Mouse (Mus musculus) liver, embryonic 15.5 days (tissue): ENCODE results near the gene Sec24a. TPM values are rescaled to one million over a fixed set of nuclear protein-coding genes. Genes with fewer than 3 reads are reported as not detected.
"Not testable (repeated sequence)": the region's sequence is repeated elsewhere in the genome, so short reads cannot be mapped to it uniquely, and the experiment has no call there.

Experiments
- ATAC-seq: fragments of 200-750 bp; cut with Nextera tagmentation; 2 replicates; pipeline ENCODE4 v1.8.0; 2017; ENCODE audit warnings: moderate number of reproducible peaks, mild to moderate bottlenecking, moderate library complexity; ENCODE audit not compliant: insufficient read depth
- H3K27ac ChIP-seq: fragments of 300-500 bp; sonication (generic); replicated peaks from 2 replicates; pipeline ENCODE4 v1.5.1; 2015; ENCODE audit warnings: mild to moderate bottlenecking, inconsistent platforms
- H3K27me3 ChIP-seq: fragments of 300-500 bp; sonication (generic); 2 replicates; pipeline ENCODE4 v1.6.1; 2015; ENCODE audit warnings: mild to moderate bottlenecking, inconsistent platforms
- H3K36me3 ChIP-seq: fragments of 300-500 bp; sonication (generic); replicated peaks from 2 replicates; pipeline ENCODE4 v1.6.1; 2015; ENCODE audit warnings: moderate library complexity, mild to moderate bottlenecking, inconsistent platforms
- H3K4me1 ChIP-seq: fragments of 300-500 bp; sonication (generic); replicated peaks from 2 replicates; pipeline ENCODE4 v1.6.1; 2015; ENCODE audit warnings: inconsistent platforms
- H3K4me2 ChIP-seq: fragments of 300-500 bp; sonication (generic); 2 replicates; pipeline ENCODE4 v1.6.1; 2015; ENCODE audit warnings: moderate library complexity, mild to moderate bottlenecking, inconsistent platforms
- H3K4me3 ChIP-seq: fragments of 300-500 bp; sonication (generic); replicated peaks from 2 replicates; pipeline ENCODE4 v1.5.1; 2015; ENCODE audit warnings: mild to moderate bottlenecking, inconsistent platforms
- H3K9ac ChIP-seq: fragments of 300-500 bp; sonication (generic); 2 replicates; pipeline ENCODE4 v1.6.1; 2015; ENCODE audit warnings: moderate library complexity, mild to moderate bottlenecking, inconsistent platforms
- H3K9me3 ChIP-seq: fragments of 300-500 bp; sonication (generic); replicated peaks from 2 replicates; pipeline ENCODE4 v1.6.1; 2016; ENCODE audit warnings: inconsistent platforms
- WGBS: fragments of 180-500 bp; shearing (Covaris S2); methylation state at CpG from one replicate; pipeline ENCODE4 v1.1.7; 2015; ENCODE audit warnings: mixed read lengths; ENCODE audit not compliant: insufficient replicate concordance; 5-methylcytosine and 5-hydroxymethylcytosine counted together
- polyA plus RNA-seq: library from polyadenylated mRNA; unstranded; fragments of >200 nt; fragmentation: Nextera tagmentation; extraction: Ambion mirVana; gene quantifications from 2 replicates; pipeline ENCODE4 v1.2.1, GENCODE M21; 2015

The Sec24a gene
- polyA plus RNA-seq, 1 experiment from 2014 or later = 7.0 TPM

- Histone ChIP-seq H3K4me2 (peak overlapping the region; percentile 60), H3K9ac (peak overlapping the region; percentile 31; the same call in 1 of the 2 replicates), H3K9me3 (no peaks in the 10 kb centered on the region), H3K4me1 (peaks cover 8% of the 10 kb centered on the region), H3K27me3 (no peaks in the 10 kb centered on the region), H3K27ac (no peak overlapping the region), H3K36me3 (no peaks in the 10 kb centered on the region), H3K4me3 (peak overlapping the region; percentile 39)
- 26% methylated on average over 13 of the region's 13 CpGs for WGBS
- ATAC-seq = peak; percentile 28; the same call in 1 of the 2 replicates
Observed at GRCm38 (mm10) chr11:51681324-51681975, 82.0 kb downstream of the Sec24a start.

- H3K4me3 ChIP-seq = no peak overlapping the region
- 61% methylated on average over 3 of the region's 3 CpGs for WGBS
- H3K9me3 ChIP-seq = no peaks in the 10 kb centered on the region
- no peak overlapping the region for H3K9ac ChIP-seq
- no peak overlapping the region for H3K4me2 ChIP-seq
- H3K36me3 ChIP-seq = no peaks in the 10 kb centered on the region
- peaks cover 8% of the 10 kb centered on the region for H3K4me1 ChIP-seq
- H3K27ac ChIP-seq = no peak overlapping the region
- ATAC-seq = no peak
- no peaks in the 10 kb centered on the region for H3K27me3 ChIP-seq
Observed at GRCm38 (mm10) chr11:51679466-51679865, 84.0 kb downstream of the Sec24a start.

GRCm38 (mm10) chr11:51677737-51678418 lies 85.6 kb downstream of the Sec24a start:
- ATAC-seq = no peak
- Histone ChIP-seq H3K36me3 (no peaks in the 10 kb centered on the region), H3K27ac (no peak overlapping the region), H3K9ac (no peak overlapping the region), H3K4me1 (peaks cover 8% of the 10 kb centered on the region), H3K4me2 (no peak overlapping the region), H3K9me3 (no peaks in the 10 kb centered on the region), H3K4me3 (no peak overlapping the region), H3K27me3 (no peaks in the 10 kb centered on the region)
- WGBS = 39% methylated on average over 6 of the region's 6 CpGs

GRCm38 (mm10) chr11:51675386-51675785 lies 88.0 kb downstream of the Sec24a start:
- Histone ChIP-seq H3K4me2 (no peak overlapping the region), H3K27ac (no peak overlapping the region), H3K9me3 (no peaks in the 10 kb centered on the region), H3K4me3 (no peak overlapping the region), H3K27me3 (no peaks in the 10 kb centered on the region), H3K4me1 (no peaks in the 10 kb centered on the region), H3K36me3 (no peaks in the 10 kb centered on the region), H3K9ac (no peak overlapping the region)
- ATAC-seq = no peak
- WGBS = 51% methylated on average over 5 of the region's 5 CpGs

GRCm38 (mm10) chr11:51673291-51673690 lies 90.1 kb downstream of the Sec24a start:
- ATAC-seq = no peak
- no peaks in the 10 kb centered on the region for H3K4me1 ChIP-seq
- H3K4me3 ChIP-seq = no peak overlapping the region
- H3K27me3 ChIP-seq = no peaks in the 10 kb centered on the region
- H3K4me2 ChIP-seq = no peak overlapping the region
- H3K36me3 ChIP-seq = no peaks in the 10 kb centered on the region
- WGBS = 73% methylated on average over 9 of the region's 9 CpGs
- no peak overlapping the region for H3K27ac ChIP-seq
- no peaks in the 10 kb centered on the region for H3K9me3 ChIP-seq
- H3K9ac ChIP-seq = no peak overlapping the region

GRCm38 (mm10) chr11:51671376-51671775 lies 92.1 kb downstream of the Sec24a start:
- WGBS = 52% methylated on average over 2 of the region's 2 CpGs

GRCm38 (mm10) chr11:51670846-51671245 lies 92.6 kb downstream of the Sec24a start:
- H3K27me3 ChIP-seq = no peaks in the 10 kb centered on the region
- H3K4me2 ChIP-seq = no peak overlapping the region
- H3K4me3 ChIP-seq = no peak overlapping the region
- WGBS = 71% methylated on average over 7 of the region's 7 CpGs
- no peaks in the 10 kb centered on the region for H3K4me1 ChIP-seq
- ATAC-seq = no peak
- no peak overlapping the region for H3K27ac ChIP-seq
- H3K9me3 ChIP-seq = no peaks in the 10 kb centered on the region
- no peak overlapping the region for H3K9ac ChIP-seq
- H3K36me3 ChIP-seq = no peaks in the 10 kb centered on the region

More at GRCm38 (mm10) chr11:51671376-51671775, 92.1 kb downstream of the Sec24a start:
- Histone ChIP-seq H3K9ac (no peak overlapping the region), H3K4me2 (no peak overlapping the region), H3K4me3 (no peak overlapping the region), H3K4me1 (no peaks in the 10 kb centered on the region), H3K9me3 (no peaks in the 10 kb centered on the region), H3K36me3 (no peaks in the 10 kb centered on the region), H3K27me3 (no peaks in the 10 kb centered on the region), H3K27ac (no peak overlapping the region)
- no peak for ATAC-seq

GRCm38 (mm10) chr11:51664747-51665146 lies 98.7 kb downstream of the Sec24a start:
- not testable (repeated sequence) for H3K9ac ChIP-seq, H3K27ac ChIP-seq, H3K4me2 ChIP-seq, H3K4me1 ChIP-seq, H3K4me3 ChIP-seq, H3K36me3 ChIP-seq, H3K27me3 ChIP-seq, ATAC-seq, H3K9me3 ChIP-seq
- 80% methylated on average over 7 of the region's 7 CpGs for WGBS

GRCm38 (mm10) chr11:51662632-51663031 lies 100.8 kb downstream of the Sec24a start:
- no peak for ATAC-seq

GRCm38 (mm10) chr11:51661867-51662365 lies 101.5 kb downstream of the Sec24a start:
- no peaks in the 10 kb centered on the region for H3K27me3 ChIP-seq
- WGBS = 77% methylated on average over 16 of the region's 16 CpGs
- ATAC-seq = no peak

More at GRCm38 (mm10) chr11:51662632-51663031, 100.8 kb downstream of the Sec24a start:
- no peak overlapping the region for H3K27ac ChIP-seq
- H3K4me1 ChIP-seq = peaks cover 10% of the 10 kb centered on the region
- H3K4me3 ChIP-seq = no peak overlapping the region
- H3K9ac ChIP-seq = no peak overlapping the region
- no peaks in the 10 kb centered on the region for H3K9me3 ChIP-seq
- 72% methylated on average over 7 of the region's 7 CpGs for WGBS
- no peak overlapping the region for H3K4me2 ChIP-seq
- no peaks in the 10 kb centered on the region for H3K36me3 ChIP-seq
- H3K27me3 ChIP-seq = no peaks in the 10 kb centered on the region

GRCm38 (mm10) chr11:51658705-51659104 lies 104.7 kb downstream of the Sec24a start:
- WGBS = 51% methylated on average over 6 of the region's 6 CpGs
- H3K4me2 ChIP-seq = no peak overlapping the region
- no peak overlapping the region for H3K4me3 ChIP-seq
- H3K27me3 ChIP-seq = no peaks in the 10 kb centered on the region
- H3K27ac ChIP-seq = no peak overlapping the region
- H3K9ac ChIP-seq = no peak overlapping the region
- no peaks in the 10 kb centered on the region for H3K36me3 ChIP-seq
- peak; percentile 44; the same call in 1 of the 2 replicates for ATAC-seq
- peaks cover 10% of the 10 kb centered on the region for H3K4me1 ChIP-seq
- no peaks in the 10 kb centered on the region for H3K9me3 ChIP-seq

More at GRCm38 (mm10) chr11:51661867-51662365, 101.5 kb downstream of the Sec24a start:
- Histone ChIP-seq H3K4me3 (no peak overlapping the region), H3K4me2 (no peak overlapping the region), H3K4me1 (peaks cover 10% of the 10 kb centered on the region), H3K9me3 (no peaks in the 10 kb centered on the region), H3K9ac (no peak overlapping the region), H3K36me3 (no peaks in the 10 kb centered on the region), H3K27ac (no peak overlapping the region)
